Mouse (Mus musculus) midbrain, postnatal 0 days (tissue): ENCODE results near the gene Palb2. TPM values are rescaled to one million over a fixed set of nuclear protein-coding genes. Genes with fewer than 3 reads are reported as not detected.
A peak's percentile ranks its signal among the peaks of the same experiment; 100 is the strongest.

Experiments
- ATAC-seq: fragments of 200-750 bp; cut with Nextera tagmentation; 2 replicates; pipeline ENCODE4 v1.8.0; 2017; ENCODE audit warnings: moderate number of reproducible peaks, mild to moderate bottlenecking, moderate TSS enrichment, moderate library complexity; ENCODE audit not compliant: low FRiP score
- DNase-seq: peaks from one replicate; pipeline ENCODE4 v3.0.0-alpha.2; 2015; ENCODE audit warnings: low spot score
- H3K27ac ChIP-seq: fragments of 300-500 bp; sonication (generic); 2 replicates; pipeline ENCODE4 v1.5.1; 2014; ENCODE audit warnings: low read depth, mild to moderate bottlenecking, low read length, mixed read lengths
- H3K27me3 ChIP-seq: fragments of 300-500 bp; sonication (generic); 2 replicates; pipeline ENCODE4 v1.6.1; 2014; ENCODE audit warnings: low read length, control low read depth, mixed read lengths; ENCODE audit not compliant: insufficient read depth
- H3K36me3 ChIP-seq: fragments of 300-500 bp; sonication (generic); 2 replicates; pipeline ENCODE4 v1.6.1; 2014; ENCODE audit warnings: low read length, control low read depth, mixed read lengths; ENCODE audit not compliant: insufficient read depth
- H3K4me1 ChIP-seq: fragments of 300-500 bp; sonication (generic); 2 replicates; pipeline ENCODE4 v1.6.1; 2014; ENCODE audit warnings: mild to moderate bottlenecking, control low read depth, antibody characterized with exemption, low read length, mixed read lengths; ENCODE audit not compliant: insufficient read depth
- H3K4me2 ChIP-seq: fragments of 300-500 bp; sonication (generic); 2 replicates; pipeline ENCODE4 v1.6.1; 2014; ENCODE audit warnings: low read depth, mild to moderate bottlenecking, low read length, mixed read lengths; ENCODE audit not compliant: poor library complexity, severe bottlenecking
- H3K4me3 ChIP-seq: fragments of 300-500 bp; sonication (generic); 2 replicates; pipeline ENCODE4 v1.5.1; 2014; ENCODE audit warnings: low read depth, mild to moderate bottlenecking, low read length, moderate library complexity
- H3K9ac ChIP-seq: fragments of 300-500 bp; sonication (generic); replicated peaks from 2 replicates; pipeline ENCODE4 v1.6.1; 2014; ENCODE audit warnings: mild to moderate bottlenecking, low read length, moderate library complexity, mixed read lengths; ENCODE audit not compliant: poor library complexity, severe bottlenecking
- H3K9me3 ChIP-seq: fragments of 300-500 bp; sonication (generic); 2 replicates; pipeline ENCODE4 v1.6.1; 2016; ENCODE audit warnings: low read length, control low read depth
- CTCF ChIP-seq: IDR thresholded peaks from 2 replicates; pipeline ENCODE4 v1.5.1; 2016; ENCODE audit warnings: antibody characterized with exemption, mild to moderate bottlenecking
- WGBS: fragments of 180-500 bp; shearing (Covaris S2); extraction: QIAGEN DNeasy Blood & Tissue Kit; methylation state at CpG from one replicate; pipeline ENCODE4 v1.1.7; 2014; 5-methylcytosine and 5-hydroxymethylcytosine counted together
- polyA plus RNA-seq: library from polyadenylated mRNA; unstranded; fragments of >200 nt; fragmentation: Nextera tagmentation; extraction: Ambion mirVana; gene quantifications from 2 replicates; pipeline ENCODE4 v1.2.1, GENCODE M21; 2015
- total RNA-seq: library from RNA; depleted of rRNA; stranded (reverse); fragments of >200 nt; gene quantifications from 2 replicates; pipeline ENCODE4 v1.2.3, GENCODE M21; 2014

Palb2 gene
- total and polyA plus RNA-seq, 2 experiments from 2014 or later = 1.5 to 2.1 TPM

- Histone ChIP-seq H3K4me2 (peak overlapping the region; percentile 99), H3K4me3 (peak overlapping the region; percentile 47), H3K9ac (no peak overlapping the region), H3K27ac (no peak overlapping the region), H3K27me3 (no peaks in the 10 kb centered on the region), H3K36me3 (no peaks in the 10 kb centered on the region; the same call in 1 of the 2 replicates), H3K9me3 (no peaks in the 10 kb centered on the region), H3K4me1 (peaks cover 3% of the 10 kb centered on the region; the same call in 1 of the 2 replicates)
- WGBS = under 1% methylated on average over 12 of the region's 12 CpGs
- TF ChIP-seq CTCF = no peak
- no peak for ATAC-seq
- DNase-seq = no peak
These were observed 27.3 kb upstream of the Palb2 start for GRCm38 (mm10) chr7:122160037-122160436.

GRCm38 (mm10) chr7:122158915-122159902 is 26.4 kb upstream of the Palb2 start, which contains the start of gene Plk1:
TSS of gene Plk1 (plus strand) at chr7:122159439.
- under 1% methylated on average over 63 of the region's 63 CpGs for WGBS
- ATAC-seq (peak; percentile 90), DNase-seq (peak; percentile 91)
- no peak for TF ChIP-seq CTCF
- Histone ChIP-seq H3K9me3 (no peaks in the 10 kb centered on the region), H3K4me2 (peak within 1 kb of the TSS; percentile 99), H3K27ac (no peak within 1 kb of the TSS), H3K9ac (peak within 1 kb of the TSS; percentile 57), H3K36me3 (no peaks in the 10 kb centered on the region; the same call in 1 of the 2 replicates), H3K4me3 (peak within 1 kb of the TSS; percentile 47), H3K27me3 (no peaks in the 10 kb centered on the region), H3K4me1 (peaks cover 3% of the 10 kb centered on the region; the same call in 1 of the 2 replicates)

- WGBS = 5% methylated on average over 13 of the region's 13 CpGs
- Histone ChIP-seq H3K9me3 (no peaks in the 10 kb centered on the region), H3K4me2 (peak overlapping the region; percentile 99), H3K27me3 (no peaks in the 10 kb centered on the region), H3K27ac (no peak overlapping the region), H3K4me3 (peak overlapping the region; percentile 47), H3K36me3 (no peaks in the 10 kb centered on the region; the same call in 1 of the 2 replicates), H3K4me1 (peaks cover 3% of the 10 kb centered on the region; the same call in 1 of the 2 replicates), H3K9ac (peak overlapping the region; percentile 57)
- TF ChIP-seq CTCF = no peak
- no peak for DNase-seq
- ATAC-seq = no peak
These were observed 25.7 kb upstream of the Palb2 start for GRCm38 (mm10) chr7:122158488-122158887.

GRCm38 (mm10) chr7:122152473-122152872 is 19.7 kb upstream of the Palb2 start:
- Histone ChIP-seq H3K9ac (no peak overlapping the region), H3K9me3 (no peaks in the 10 kb centered on the region), H3K27me3 (no peaks in the 10 kb centered on the region), H3K4me2 (no peak overlapping the region), H3K4me3 (no peak overlapping the region), H3K36me3 (peaks cover 19% of the 10 kb centered on the region), H3K4me1 (no peaks in the 10 kb centered on the region), H3K27ac (no peak overlapping the region)
- DNase-seq (no peak), ATAC-seq (no peak)
- 92% methylated on average over 4 of the region's 4 CpGs for WGBS
- no peak for TF ChIP-seq CTCF

- no peak overlapping the region for H3K4me2 ChIP-seq
- DNase-seq = no peak
- H3K9me3 ChIP-seq = no peaks in the 10 kb centered on the region
- peaks cover 60% of the 10 kb centered on the region for H3K36me3 ChIP-seq
- no peaks in the 10 kb centered on the region for H3K4me1 ChIP-seq
- H3K27me3 ChIP-seq = no peaks in the 10 kb centered on the region
- H3K9ac ChIP-seq = no peak overlapping the region
- no peak for TF ChIP-seq CTCF
- no peak overlapping the region for H3K4me3 ChIP-seq
- ATAC-seq = no peak
- no peak overlapping the region for H3K27ac ChIP-seq
These were observed 8.2 kb upstream of the Palb2 start for GRCm38 (mm10) chr7:122140991-122141390.

- no peak for DNase-seq
- no peak overlapping the region for H3K4me3 ChIP-seq
- no peaks in the 10 kb centered on the region for H3K9me3 ChIP-seq
- 0 out of 2 replicates have a peak, but pooled peaks cover 6% of the 10 kb centered on the region for H3K4me1 ChIP-seq
- no peak overlapping the region for H3K27ac ChIP-seq
- no peaks in the 10 kb centered on the region for H3K27me3 ChIP-seq
- H3K36me3 ChIP-seq = peaks cover 51% of the 10 kb centered on the region
- 96% methylated on average over 5 of the region's 5 CpGs for WGBS
- no peak overlapping the region for H3K4me2 ChIP-seq
- no peak overlapping the region for H3K9ac ChIP-seq
- no peak for TF ChIP-seq CTCF
- ATAC-seq = no peak
These were observed 5.4 kb upstream of the Palb2 start for GRCm38 (mm10) chr7:122138190-122138589.
